Mouse (Mus musculus): ENCODE measurements around the gene Coch.
"Not testable (repeated sequence)": the region's sequence is repeated elsewhere in the genome, so short reads cannot be mapped to it uniquely, and the experiment has no call there.

Gene Coch

DNA sequence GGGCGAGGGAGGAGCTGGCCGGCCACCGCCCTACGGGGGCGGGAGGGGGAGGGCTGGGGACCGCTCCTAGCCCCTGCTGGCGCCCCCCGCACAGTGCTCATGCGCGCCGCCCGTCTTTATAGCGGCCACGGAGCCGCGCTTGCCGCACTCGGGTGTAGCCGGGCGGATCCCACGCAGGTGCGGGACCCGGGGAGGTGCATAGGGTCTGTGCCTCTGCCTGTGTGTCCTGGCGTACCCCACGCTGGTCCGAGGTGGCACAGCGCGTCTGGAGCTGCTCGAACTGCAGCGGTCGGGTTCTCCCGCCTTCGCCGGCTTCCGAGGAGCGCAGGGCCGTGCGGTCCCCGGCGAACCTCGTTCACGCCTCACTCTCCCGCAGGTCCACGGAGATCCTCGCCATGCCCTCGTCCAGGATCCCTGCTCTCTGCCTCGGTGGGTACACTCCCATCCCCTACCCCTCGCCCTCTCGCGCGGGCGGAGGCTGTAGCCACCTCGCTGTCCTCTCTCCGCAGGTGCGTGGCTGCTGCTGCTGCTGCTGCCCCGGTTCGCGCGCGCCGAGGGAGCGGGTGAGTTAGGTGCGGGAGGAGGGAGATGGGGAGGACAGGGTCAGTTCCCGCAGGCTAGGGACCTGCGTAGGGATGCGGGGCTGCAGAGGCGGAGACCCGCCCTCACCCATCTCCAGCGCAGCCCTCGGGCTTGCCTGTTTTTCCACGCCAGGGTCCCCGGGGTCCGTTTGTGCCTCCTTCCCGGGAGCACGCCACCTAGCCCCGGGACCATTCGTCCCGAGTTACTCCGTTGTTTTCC, at the start of gene Coch:
TSS of gene Coch (plus strand) at position 113 of the 801 bp plus-strand sequence.
- DNase-seq (ENCODE audit: extremely low read depth, low read depth), result no peak

DNA sequence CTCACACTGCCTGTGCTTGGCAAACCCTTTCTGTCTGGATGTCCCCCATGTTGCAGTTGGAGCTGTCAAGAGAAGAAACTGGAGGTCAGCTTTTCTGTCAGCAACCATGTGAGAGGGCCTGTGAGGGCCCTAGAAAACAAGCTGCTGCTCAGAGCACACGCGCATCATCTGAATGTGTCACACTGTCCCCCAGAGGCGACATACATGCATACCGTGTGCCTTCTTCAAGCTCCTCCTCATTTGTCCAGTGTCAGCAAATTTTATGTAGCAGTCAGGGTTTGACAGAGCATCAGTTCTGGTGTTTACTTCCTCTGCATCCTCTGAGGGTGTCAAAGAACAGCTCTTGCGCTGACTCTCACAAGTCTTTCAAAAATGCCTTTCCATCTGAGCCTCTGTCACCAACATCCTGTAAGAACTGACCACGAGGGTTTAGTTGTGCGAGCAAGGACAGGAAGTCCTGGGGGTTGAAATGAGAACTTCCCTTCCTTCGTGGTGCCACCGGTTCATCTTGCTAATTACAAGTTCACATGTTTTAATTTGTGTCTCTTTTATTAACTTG, 49.7 kb upstream of the Coch start:
- no peak for DNase-seq (ENCODE audit: extremely low read depth, low read depth)

DNA sequence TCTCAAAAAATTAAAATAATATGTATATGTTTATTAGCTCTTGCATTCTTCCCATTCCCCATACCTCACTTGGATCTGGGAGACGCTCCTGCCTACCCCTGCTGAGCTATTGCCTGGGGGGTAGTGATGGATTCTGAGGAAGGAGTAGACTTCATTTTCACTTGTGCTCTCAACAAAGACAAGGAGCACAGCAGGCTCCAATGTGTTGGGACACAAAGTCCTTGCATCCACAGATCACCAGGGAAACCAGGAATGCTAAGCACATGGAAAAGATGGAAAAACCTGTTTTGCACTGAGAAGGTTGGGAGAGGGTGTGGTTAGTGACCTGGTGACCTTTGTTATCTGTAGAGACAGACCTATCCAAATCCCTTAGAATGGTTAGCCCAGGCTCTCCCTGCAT, 38.1 kb upstream of the Coch start:
- DNase-seq (ENCODE audit: extremely low read depth, low read depth), result no peak

DNA sequence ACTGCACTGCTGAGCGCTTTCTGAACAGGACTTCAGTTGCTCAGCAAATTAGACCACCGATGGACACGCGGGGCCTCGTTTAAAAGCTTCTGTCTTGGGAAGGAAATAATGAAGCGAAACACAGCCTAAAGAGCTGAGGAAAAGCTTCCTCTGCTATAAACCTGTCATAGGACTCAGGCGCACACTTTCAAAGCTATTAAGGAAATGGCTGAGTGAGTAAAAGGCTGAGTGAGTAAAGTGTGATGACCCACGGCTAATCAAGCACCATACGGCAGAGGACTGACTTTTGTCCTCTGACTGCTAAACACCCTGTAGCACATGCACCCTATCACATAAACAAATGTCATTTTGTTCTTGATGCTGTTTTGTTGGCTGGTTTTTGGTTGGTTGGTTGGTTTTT, 31.7 kb upstream of the Coch start:
- no peak for DNase-seq (ENCODE audit: extremely low read depth, low read depth)

DNA sequence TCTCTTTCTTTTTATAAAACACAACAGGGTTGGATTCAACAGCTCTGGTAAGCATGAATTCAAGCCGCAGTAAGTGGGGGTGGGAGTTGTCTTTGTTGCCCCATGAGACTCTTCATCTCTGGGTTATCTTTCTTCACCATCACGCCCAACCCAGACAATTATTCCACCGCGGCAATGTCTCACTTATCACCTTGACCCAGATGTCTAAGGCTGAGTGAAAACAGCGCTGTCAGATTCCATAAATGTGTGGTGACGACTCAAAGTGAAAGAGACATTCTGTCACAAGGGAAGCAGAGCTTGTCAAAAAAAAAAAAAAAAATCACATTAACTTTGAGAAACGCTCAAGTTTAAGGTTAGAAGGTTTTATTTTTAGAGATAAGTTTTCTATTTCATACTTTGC, 25.9 kb upstream of the Coch start:
- DNase-seq (ENCODE audit: extremely low read depth, low read depth), result peak; percentile 77

DNA sequence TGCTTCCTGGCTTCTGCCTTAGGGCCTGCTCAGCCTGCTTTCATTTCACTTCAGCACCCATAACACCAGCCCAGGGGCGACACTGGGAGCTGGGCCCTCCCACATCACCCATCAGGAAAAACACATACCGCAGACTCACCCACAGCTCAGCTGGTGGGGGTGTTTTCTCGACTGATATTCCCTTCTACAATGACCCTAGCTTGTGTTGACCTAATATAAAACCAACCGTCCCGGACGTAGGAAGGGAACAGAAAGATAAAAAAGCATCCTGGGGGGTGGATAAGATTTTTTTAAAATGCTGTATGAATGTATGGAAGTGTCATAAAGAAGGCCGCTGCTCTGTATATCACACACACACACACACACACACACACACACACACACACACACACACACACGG, 23.7 kb upstream of the Coch start:
- DNase-seq (ENCODE audit: extremely low read depth, low read depth), result peak; percentile 84

DNA sequence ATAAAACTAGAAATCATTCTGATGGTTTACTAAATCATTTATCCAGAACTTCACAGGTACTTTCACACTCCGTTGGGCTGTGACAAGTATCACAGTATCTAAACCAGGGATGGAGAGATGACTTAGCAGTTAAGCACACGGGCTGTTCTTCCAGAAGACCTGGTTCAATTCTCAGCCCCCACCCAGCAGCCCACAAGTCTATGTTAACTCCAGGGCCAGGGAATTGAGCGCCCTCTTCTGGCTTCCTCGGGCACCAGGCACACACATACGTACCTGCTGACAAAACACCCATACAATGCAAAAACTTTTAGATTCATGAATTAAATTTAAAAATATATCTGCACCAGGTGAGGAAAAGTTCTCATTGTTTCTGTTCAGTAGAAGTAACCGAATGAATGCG, 23.2 kb upstream of the Coch start:
- peak; percentile 52 for DNase-seq (ENCODE audit: extremely low read depth, low read depth)

DNA sequence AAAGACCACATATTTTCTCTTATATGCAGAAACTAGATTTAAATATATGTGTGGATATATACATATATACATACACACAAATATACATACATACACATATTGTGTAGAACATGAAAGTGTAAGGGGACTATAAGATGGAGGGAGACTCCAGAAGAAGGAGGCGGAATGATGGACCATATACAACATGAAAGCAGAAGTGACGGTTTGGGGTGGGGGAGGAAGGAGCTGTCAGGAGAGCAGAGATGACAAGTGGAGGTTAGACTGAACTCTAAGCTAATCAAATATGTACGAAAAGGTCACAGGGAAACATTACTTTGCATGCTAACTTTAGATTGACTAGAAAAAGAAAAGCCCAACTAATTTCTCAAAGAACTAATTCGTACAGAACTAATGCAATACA, 20.5 kb upstream of the Coch start:
- DNase-seq (ENCODE audit: extremely low read depth, low read depth), result no peak

DNA sequence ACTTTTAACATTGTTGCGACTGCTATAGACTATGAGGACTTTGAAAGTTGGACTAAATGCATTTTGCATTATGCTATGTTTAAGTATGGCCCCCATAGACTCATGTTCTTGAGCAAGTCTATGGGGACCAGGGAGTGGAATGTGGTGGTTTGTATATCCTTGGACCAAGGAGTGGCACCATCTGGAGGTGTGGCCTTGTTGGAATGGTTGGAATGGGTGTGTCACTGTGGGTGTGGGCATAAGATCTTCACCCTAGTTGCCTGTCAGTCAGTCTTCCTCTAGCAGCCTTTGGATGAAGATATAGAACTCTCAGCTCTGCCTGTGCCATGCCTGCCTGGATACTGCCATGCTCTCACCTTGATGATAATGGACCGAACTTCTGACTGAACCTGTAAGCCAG, 15.3 kb upstream of the Coch start:
- DNase-seq (ENCODE audit: extremely low read depth, low read depth), result not testable (repeated sequence)

DNA sequence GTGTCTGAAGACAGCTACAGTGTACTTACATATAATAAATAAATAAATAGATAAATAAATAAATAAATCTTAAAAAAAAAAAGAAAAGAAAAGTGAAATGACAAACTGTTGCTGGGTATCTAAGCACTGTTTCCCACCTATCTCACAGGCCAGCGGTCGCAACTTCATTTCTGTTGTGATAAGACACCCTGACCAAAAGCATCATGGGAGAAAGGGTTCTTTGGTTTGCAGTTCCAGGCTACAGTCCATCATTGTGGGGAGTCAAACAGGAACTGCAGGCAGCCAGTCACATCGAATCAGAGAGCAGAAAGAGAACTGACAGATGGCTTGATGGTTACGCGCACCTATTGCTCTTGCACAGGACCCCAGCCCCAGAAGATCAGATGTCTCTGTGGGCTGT, 3.9 kb upstream of the Coch start:
- no peak for DNase-seq (ENCODE audit: extremely low read depth, low read depth)

DNA sequence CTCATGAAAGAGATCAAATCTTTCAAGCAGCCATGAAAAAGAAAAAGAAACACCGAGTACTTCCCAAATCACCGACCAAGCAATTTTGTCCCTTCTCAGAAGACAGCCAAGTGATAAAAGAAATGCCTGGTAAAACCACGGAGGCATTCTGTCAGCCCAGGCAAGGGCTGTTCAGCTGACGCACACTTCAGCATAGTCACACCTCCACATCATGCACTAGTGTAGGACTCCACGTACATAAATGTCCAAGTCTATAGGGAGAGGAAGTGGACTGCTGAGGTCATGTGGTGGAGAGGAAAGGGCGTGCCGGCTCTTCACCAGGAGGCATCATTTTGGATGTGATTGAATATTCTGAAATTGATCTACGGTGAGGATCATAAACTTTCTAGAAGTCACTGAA, 1.2 kb upstream of the Coch start:
- no peak for DNase-seq (ENCODE audit: extremely low read depth, low read depth)

DNA sequence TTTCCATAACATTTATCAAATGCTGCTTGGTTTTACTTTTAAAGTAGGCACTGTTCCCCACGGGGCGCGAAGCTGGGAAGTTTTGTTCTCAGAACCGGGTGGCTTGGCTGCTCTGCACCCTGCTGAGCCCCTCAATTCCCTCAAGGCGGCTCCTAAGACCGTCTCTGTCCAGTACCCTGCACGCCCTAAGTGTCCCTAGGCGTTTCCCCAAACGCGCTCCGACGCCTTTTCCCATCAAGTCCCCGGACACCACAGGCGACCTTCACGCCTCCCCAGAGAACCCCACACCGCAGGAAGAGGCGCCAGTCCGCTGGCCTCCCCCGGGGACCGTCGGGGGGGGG, 283 bp upstream of the Coch start:
- DNase-seq (ENCODE audit: extremely low read depth, low read depth), result no peak

DNA sequence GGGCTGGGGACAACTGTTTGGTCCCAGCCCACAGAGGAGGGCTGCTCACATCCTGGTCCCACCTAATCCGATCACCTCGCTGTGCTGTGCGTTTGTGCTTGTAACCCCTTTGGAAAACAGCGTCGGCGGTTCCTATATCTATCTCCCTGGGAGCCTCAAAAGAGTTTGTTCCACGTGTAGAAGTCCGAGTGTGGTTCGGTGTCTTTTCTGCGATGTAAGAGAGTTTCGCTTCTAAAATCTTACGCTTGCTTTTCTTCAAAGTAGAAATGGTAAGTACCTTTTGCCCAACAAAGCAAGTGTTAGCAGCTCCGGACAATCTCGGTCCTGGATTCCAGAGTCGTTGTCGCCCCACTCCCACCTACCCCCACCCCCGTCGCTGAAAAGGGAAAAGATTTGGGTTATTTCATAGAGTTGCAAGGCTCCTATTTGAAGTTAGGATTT, 909 bp downstream of the Coch start:
- no peak for DNase-seq (ENCODE audit: extremely low read depth, low read depth)

DNA sequence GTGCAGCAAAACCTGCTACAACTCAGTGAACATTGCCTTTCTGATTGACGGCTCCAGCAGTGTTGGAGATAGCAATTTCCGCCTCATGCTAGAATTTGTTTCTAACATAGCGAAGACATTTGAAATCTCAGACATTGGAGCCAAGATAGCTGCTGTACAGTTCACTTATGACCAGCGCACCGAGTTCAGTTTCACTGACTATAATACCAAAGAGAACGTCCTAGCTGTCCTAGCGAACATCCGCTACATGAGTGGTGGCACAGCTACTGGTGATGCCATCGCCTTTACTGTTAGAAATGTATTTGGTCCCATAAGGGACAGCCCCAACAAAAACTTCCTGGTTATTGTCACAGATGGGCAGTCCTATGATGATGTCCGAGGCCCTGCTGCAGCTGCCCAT, 10.2 kb downstream of the Coch start:
- DNase-seq (ENCODE audit: extremely low read depth, low read depth), result no peak

DNA sequence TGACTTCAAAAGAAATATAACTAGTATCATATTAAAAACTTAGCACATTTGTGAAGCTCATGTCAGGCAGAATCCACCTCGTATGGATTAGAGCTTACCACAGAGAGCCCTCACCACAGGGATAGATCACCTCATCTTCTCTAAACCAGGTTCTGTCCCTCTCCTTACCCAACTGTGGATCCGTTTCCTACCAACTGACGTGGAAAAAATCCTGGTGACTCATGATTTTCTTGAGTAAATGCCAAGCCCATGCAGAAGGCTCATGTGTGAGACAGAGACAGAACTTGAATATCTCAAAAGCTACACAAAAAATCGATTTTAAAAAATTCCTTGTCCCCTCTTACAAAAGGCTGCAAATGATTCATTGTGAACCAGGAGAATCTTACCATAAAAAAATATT, 13.0 kb downstream of the Coch start:
- DNase-seq (ENCODE audit: extremely low read depth, low read depth), result no peak

DNA sequence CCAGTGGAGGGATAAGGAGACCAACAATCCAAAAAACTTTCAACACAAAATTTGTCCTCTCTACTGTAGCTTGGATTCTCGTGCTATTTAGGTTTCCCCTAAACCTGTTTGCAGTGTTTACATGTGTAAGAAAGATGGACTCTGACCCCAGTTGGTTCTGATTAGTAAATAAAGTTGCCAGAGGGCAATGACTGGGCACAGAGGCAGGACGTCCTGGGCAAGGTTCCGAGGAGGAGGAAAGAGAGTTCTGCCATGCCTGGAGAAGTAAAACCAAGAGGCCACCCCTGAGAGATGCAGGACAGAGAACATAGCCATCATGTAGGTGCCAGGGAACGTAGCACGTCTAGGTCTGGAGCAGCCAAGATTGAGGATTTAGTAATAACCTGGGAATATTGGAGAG, 19.2 kb downstream of the Coch start:
- no peak for DNase-seq (ENCODE audit: extremely low read depth, low read depth)

DNA sequence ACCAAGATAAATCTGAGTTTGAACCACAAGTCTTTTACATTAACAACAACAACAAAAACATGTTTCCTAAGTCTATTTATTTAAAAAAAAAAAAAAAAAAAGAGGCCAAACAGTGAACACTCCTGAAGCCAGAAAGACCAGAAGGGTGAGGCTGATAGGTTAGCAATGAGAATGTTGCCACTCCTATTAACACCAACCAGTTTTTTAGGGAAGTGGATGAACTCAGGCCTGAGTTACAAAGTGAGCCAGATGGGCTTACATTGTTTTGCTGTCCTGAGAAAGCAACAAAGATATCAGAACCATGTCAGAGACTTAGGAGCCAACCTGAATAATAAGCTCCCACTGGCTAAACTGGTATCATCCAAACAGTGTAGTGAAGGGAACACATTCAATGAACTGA, 27.4 kb downstream of the Coch start:
- no peak for DNase-seq (ENCODE audit: extremely low read depth, low read depth)

DNA sequence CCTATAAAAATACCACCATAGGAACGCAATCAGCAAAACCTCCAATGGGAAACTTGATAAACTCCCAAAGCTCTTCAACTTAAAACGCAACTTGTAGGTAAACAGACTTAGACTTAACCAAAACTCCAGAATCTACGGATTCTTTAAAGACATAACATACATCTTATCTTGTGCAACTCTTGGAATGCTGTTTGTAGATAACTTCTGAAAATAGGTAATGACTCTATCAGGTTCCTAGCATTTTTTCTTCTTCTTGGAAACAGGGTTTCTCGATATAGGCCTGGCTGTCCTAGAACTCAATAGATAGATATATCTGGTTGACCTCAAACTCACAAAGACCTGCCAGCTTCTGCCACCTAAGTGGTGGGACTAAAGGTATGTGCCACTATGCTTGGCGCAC, 28.0 kb downstream of the Coch start:
- DNase-seq (ENCODE audit: extremely low read depth, low read depth), result no peak

DNA sequence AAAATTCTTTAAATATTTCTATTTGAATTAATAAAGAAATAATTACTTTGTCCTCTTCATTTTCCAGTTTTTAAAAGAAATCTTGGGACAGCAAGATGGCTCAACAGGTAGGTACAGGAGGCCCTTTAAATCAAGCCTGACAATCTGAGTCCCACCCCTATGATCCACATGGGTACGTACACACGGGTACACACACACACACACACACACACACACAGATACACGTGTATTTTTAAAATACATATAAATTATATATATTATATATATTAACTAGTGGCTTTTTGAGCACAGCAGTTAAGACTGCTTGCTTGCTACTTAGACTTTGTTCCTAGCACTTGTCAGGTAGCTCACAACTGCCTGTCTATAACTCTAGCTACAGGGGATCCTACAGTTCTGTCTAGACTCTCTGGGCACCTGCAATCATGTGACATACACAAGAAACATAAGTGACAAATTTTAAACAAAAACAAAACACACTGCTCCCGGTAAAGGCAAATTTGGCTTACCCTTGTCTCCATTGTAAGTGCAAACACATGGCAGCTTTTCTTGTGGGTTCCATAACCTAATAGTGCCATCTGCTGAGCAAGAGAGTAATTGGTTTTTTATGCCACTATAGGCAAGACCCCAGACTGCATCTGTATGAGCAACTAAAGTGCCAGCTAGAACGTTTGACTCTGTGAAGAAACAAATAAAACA, 29.7 kb downstream of the Coch start:
- DNase-seq (ENCODE audit: extremely low read depth, low read depth), result no peak

DNA sequence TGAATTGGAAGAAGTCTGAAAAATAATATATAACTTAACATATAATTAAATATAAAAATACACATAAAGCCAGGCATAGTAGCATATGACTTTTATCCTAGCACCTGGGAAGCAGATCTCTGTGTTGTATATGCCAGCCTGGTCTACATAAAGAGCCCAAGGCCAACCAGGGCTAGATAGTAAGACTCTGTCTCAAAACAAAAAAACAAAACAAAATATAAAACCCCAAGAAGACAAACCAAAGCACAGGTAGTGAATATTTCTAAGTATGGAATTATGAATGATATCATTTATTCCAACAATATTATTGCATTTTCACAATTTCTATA, 30.2 kb downstream of the Coch start:
- no peak for DNase-seq (ENCODE audit: extremely low read depth, low read depth)

DNA sequence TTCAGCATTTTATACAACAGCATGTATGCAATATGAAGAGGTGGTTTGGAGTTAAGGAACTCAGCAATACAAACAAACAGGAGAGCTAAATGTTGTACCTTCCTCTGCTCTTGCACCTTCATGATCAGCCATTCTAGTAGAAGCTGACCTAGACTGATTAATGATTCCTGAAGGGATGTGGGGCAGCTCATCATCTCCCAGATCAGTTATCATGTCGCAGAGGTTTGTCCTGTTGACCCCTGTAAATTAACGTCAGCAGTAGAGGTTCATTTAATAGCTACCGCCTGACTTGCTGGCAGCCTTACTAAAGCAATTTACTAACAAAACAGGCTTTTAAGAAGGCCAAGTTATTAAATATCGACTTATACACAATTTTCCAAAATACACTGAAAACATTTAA, 40.3 kb downstream of the Coch start:
- DNase-seq (ENCODE audit: extremely low read depth, low read depth), result no peak

DNA sequence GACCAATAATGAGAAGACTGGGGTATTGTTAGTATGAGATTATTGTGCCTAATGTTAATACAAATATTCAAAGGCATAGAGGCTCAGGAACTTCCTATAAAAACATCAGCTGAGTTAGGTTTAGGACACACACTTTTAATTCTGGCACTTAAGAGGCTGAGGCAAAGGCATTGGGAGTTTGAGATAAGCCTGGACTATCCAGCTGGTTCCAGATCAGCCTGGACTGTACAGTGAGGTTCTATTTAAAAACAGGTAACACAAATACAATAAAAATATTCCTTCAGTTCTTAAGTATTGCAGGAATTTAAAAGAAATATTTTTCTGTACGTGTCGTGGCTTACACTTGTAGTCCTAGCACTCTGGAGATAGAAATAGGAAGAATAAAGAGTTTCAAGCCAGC, 43.1 kb downstream of the Coch start:
- no peak for DNase-seq (ENCODE audit: extremely low read depth, low read depth)
